Mouse (Mus musculus) ES-Bruce4 (cell line): ENCODE results near the gene Spef1. TPM values are rescaled to one million over a fixed set of nuclear protein-coding genes. Genes with fewer than 3 reads are reported as not detected.
"Not testable (repeated sequence)": the region's sequence is repeated elsewhere in the genome, so short reads cannot be mapped to it uniquely, and the experiment has no call there.

Experiments used
- H3K27ac ChIP-seq: 2 replicates; pipeline ENCODE4 v1.5.1; 2012; ENCODE audit warnings: low read length, inconsistent platforms; ENCODE audit not compliant: insufficient read depth
- H3K27me3 ChIP-seq: 2 replicates; pipeline ENCODE4 v1.6.1; 2012; ENCODE audit warnings: mild to moderate bottlenecking, low read length, inconsistent platforms; ENCODE audit not compliant: control insufficient read depth, poor library complexity, insufficient read depth, severe bottlenecking
- H3K36me3 ChIP-seq: 2 replicates; pipeline ENCODE4 v1.6.1; 2012; ENCODE audit warnings: inconsistent platforms, mild to moderate bottlenecking, low read length, moderate library complexity; ENCODE audit not compliant: control insufficient read depth, poor library complexity, insufficient read depth, severe bottlenecking
- H3K4me1 ChIP-seq: one replicate; pipeline ENCODE4 v1.8.1; 2011; ENCODE audit warnings: low read length; ENCODE audit not compliant: control insufficient read depth, insufficient read depth
- H3K4me3 ChIP-seq: 2 replicates; pipeline ENCODE4 v1.5.1; 2011; ENCODE audit warnings: low read depth, mild to moderate bottlenecking, low read length
- H3K9ac ChIP-seq: 2 replicates; pipeline ENCODE4 v1.6.1; 2012; ENCODE audit warnings: low read depth, mild to moderate bottlenecking, inconsistent platforms; ENCODE audit not compliant: poor library complexity, severe bottlenecking
- H3K9me3 ChIP-seq: replicated peaks from 2 replicates; pipeline ENCODE4 v1.6.1; 2012; ENCODE audit warnings: mild to moderate bottlenecking, low read length, inconsistent platforms; ENCODE audit not compliant: control insufficient read depth, poor library complexity, insufficient read depth, severe bottlenecking
- CTCF ChIP-seq: IDR thresholded peaks from one replicate; pipeline ENCODE4 v1.8.1; 2011; ENCODE audit warnings: low read depth, low read length
- EP300 ChIP-seq: IDR thresholded peaks from 2 replicates; pipeline ENCODE4 v1.6.1; 2011; ENCODE audit warnings: low read depth, low read length; ENCODE audit not compliant: insufficient read depth
- POLR2A ChIP-seq: IDR thresholded peaks from one replicate; pipeline ENCODE4 v1.8.1; 2011; ENCODE audit warnings: low read length; ENCODE audit not compliant: insufficient read depth
- polyA plus RNA-seq: library from polyadenylated mRNA; stranded (reverse); fragments of >200 nt; gene quantifications from 2 replicates; pipeline ENCODE4 v1.2.4, GENCODE M21; 2011; ENCODE audit warnings: low read depth; ENCODE audit not compliant: missing spikeins, insufficient read depth, insufficient read length

Spef1 gene
- polyA plus RNA-seq, 1 experiment, result 1.2 TPM

DNA sequence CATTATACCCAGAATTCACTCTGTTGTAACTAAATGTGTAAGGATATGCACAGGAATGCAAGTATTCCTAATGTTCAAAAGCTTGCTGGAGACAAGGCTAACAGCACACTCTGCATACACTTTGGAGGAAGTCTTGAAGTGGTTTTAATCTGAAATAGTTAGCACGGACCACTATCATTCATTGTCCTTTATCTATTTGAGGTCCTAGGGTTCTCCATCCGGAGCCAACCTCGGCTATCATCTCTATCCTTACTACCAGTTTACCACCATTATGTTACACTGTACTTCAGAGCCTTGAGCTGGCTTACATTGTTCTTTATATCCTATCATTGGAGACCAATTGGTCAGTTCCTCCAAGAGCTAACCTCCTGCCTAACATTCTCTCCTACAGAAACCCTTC, 40.2 kb upstream of the Spef1 start:
- no peak overlapping the region for H3K27ac ChIP-seq
- no peaks in the 10 kb centered on the region for H3K9me3 ChIP-seq
- no peak overlapping the region for H3K4me3 ChIP-seq
- H3K27me3 ChIP-seq, result no peaks in the 10 kb centered on the region
- H3K36me3 ChIP-seq, result no peaks in the 10 kb centered on the region
- H3K9ac ChIP-seq, result no peak overlapping the region
- no peak for TF ChIP-seq POLR2A
- no peak for TF ChIP-seq EP300
- no peak for TF ChIP-seq CTCF
- H3K4me1 ChIP-seq, result no peaks in the 10 kb centered on the region

DNA sequence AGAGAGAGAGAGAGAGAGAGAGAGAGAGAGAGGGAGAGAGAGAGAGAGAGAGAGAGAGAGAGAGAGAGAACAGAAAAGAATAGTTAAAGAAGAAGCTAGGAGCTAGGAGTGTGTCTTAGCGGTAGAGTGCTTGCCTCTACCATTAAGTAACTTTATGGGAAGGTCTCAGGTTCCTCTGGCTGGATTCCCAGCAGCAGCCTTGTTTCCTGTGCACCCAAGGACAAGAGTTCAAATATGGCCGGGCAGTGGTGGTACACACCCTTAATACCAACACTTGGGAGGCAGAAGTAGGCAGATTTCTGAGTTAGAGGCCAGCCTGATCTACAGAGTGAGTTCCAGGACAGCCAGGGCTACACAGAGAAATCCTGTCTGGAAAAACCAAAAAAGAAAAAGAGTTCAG, 39.6 kb upstream of the Spef1 start:
- H3K27ac ChIP-seq, H3K36me3 ChIP-seq, H3K9ac ChIP-seq, H3K9me3 ChIP-seq, H3K4me3 ChIP-seq, H3K4me1 ChIP-seq, H3K27me3 ChIP-seq: not testable (repeated sequence)

GRCm38 (mm10) chr2:131225178-131225577, 38.1 kb upstream of the Spef1 start:
- Histone ChIP-seq H3K27ac (no peak overlapping the region), H3K9me3 (no peaks in the 10 kb centered on the region), H3K36me3 (no peaks in the 10 kb centered on the region), H3K4me3 (no peak overlapping the region), H3K9ac (no peak overlapping the region), H3K4me1 (no peaks in the 10 kb centered on the region), H3K27me3 (no peaks in the 10 kb centered on the region)
- TF ChIP-seq CTCF (no peak), POLR2A (no peak), EP300 (no peak)

DNA sequence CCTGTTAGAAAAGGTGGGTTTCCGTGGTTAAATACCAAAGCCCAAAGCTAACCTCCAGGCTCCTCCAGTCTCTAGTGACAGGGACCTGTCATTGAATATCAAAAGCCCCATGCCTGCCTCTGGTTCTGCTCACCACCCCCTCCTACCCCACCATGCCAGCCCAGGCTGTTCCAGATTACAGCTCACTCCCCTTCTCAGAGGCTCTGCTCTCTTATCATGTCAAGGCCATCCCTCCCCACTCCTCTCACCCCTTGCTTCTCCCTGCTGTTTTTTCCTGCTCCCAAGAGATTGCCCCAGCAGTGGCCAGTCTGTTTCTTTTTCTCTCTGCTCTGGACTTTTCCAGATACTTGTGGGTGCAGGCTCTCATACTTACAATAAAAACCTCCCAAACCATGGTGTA, 36.5 kb upstream of the Spef1 start:
- no peak for TF ChIP-seq CTCF
- no peak for TF ChIP-seq EP300
- TF ChIP-seq POLR2A, result no peak
- no peak overlapping the region for H3K9ac ChIP-seq
- H3K9me3 ChIP-seq, result no peaks in the 10 kb centered on the region
- H3K4me3 ChIP-seq, result no peak overlapping the region
- no peaks in the 10 kb centered on the region for H3K27me3 ChIP-seq
- H3K4me1 ChIP-seq, result no peaks in the 10 kb centered on the region
- H3K36me3 ChIP-seq, result no peaks in the 10 kb centered on the region
- no peak overlapping the region for H3K27ac ChIP-seq

DNA sequence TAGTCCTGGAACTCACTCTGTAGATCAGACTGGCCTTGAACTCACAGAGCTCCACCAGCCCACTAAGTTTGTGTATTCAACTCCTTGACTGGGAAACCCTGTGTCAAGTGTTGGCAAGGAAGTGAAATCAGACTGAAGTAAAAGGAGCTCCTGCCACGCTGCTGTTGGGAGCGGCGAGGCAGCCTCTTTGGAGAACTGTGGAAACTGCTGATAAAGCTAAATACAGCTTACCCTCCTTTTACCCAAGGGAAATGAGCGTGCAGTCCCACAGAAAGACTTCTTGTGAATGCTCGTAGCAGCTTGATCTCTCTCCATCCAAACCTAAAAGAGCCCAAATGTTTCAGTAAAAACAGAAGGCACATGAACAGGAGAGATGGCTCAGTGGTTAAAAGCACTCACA, 35.5 kb upstream of the Spef1 start:
- Histone ChIP-seq H3K36me3 (no peaks in the 10 kb centered on the region), H3K27me3 (no peaks in the 10 kb centered on the region), H3K27ac (no peak overlapping the region), H3K4me1 (no peaks in the 10 kb centered on the region), H3K9me3 (no peaks in the 10 kb centered on the region), H3K9ac (no peak overlapping the region), H3K4me3 (no peak overlapping the region)
- TF ChIP-seq POLR2A (no peak), CTCF (no peak), EP300 (no peak)

DNA sequence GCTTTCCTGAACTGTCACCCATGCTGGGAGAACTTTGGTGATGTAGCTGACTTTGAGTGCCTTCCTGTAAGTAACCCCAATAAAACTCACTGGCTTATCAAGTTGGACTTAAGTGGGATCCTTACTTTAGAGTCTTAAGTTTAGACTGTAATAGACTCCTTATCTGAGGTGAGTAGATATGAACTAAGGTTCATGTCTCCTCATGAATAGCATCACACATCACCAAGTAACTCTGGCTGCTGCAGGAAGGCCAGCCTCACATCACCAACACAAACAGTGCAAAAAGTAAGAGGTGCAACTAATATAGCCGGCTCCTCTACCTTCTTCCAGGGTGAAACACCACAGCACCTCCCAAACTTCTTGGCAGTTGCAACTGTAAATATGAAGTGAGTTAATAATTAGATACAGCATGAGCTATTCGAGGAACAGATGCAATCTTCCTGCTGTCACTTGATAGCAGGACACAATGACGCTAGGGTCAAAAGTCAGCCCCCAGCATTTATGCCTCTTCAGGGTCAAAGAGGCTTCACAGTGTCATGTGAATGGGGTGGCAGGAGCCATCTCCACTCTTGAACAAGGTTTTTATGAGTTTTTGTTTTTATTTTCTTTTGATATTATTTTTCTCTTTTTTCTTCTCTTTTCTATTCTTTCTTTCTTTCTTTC, 34.9 kb upstream of the Spef1 start:
- Histone ChIP-seq H3K9ac (no peak overlapping the region), H3K27ac (no peak overlapping the region), H3K36me3 (no peaks in the 10 kb centered on the region), H3K4me3 (no peak overlapping the region), H3K27me3 (no peaks in the 10 kb centered on the region), H3K4me1 (no peaks in the 10 kb centered on the region), H3K9me3 (no peaks in the 10 kb centered on the region)
- TF ChIP-seq POLR2A (no peak), EP300 (no peak), CTCF (no peak)
